Mouse (Mus musculus) lung, postnatal 0 days (tissue): ENCODE data around the gene Pkn1.

ENCODE experiments used
- CTCF ChIP-seq: IDR thresholded peaks from 2 replicates; pipeline ENCODE4 v1.5.1; 2016; ENCODE audit warnings: antibody characterized with exemption, mild to moderate bottlenecking
- EP300 ChIP-seq: IDR thresholded peaks from 2 replicates; pipeline ENCODE4 v1.6.1; 2016; ENCODE audit warnings: antibody characterized with exemption, mild to moderate bottlenecking, control low read depth

- TF ChIP-seq CTCF (no peak), EP300 (no peak)
These were observed 40.2 kb upstream of the Pkn1 start for GRCm38 (mm10) chr8:83738949-83739710.
